Mouse (Mus musculus) left cerebral cortex, adult 18-20 months (tissue): ENCODE results near the gene Krt28. TPM values are rescaled to one million over a fixed set of nuclear protein-coding genes. Genes with fewer than 3 reads are reported as not detected.

Experiments used
- DNase-seq, 2 experiments: peaks; one replicate each; pipeline ENCODE4 v3.0.0; 2021 to 2022; ENCODE audit warnings: low spot score in 2 of 2, mixed read lengths in 1 of 2
- long read RNA-seq, 2 experiments: library from polyadenylated mRNA; stranded (forward); transcript quantifications; one replicate each; pipeline ENCODE4 v2.0.0; 2021
- total RNA-seq, 2 experiments: library from RNA; stranded (reverse); gene quantifications; 2 replicates each; pipeline ENCODE4 v1.2.3; 2021

Krt28 gene
- not detected for total RNA-seq
- long read RNA-seq, experiment 1, partial matches to known transcripts: 0 of 1 reads
- long read RNA-seq, experiment 1, other reads (novel, unspliced or antisense): 1 of 1 reads
- long read RNA-seq, experiment 2: 0 reads

GRCm38 (mm10) chr11:99374803-99375202 is at the start of gene Krt28:
Gene Krt28 (minus strand): TSS chr11:99374903.
- no peak for DNase-seq

GRCm38 (mm10) chr11:99422159-99422558 is 47.5 kb upstream of the Krt28 start, which contains the start of gene Krt12:
Gene Krt12 (minus strand): TSS chr11:99422259.
- DNase-seq: no peak

- DNase-seq: peak in 1 of 2 experiments; percentile 29
Measured at GRCm38 (mm10) chr11:99420586-99420985, 45.9 kb upstream of the Krt28 start.

GRCm38 (mm10) chr11:99417819-99418218 is 43.1 kb upstream of the Krt28 start:
- DNase-seq: no peak

GRCm38 (mm10) chr11:99416902-99417301 is 42.2 kb upstream of the Krt28 start:
- peak; percentile 48 to 67 for DNase-seq

- DNase-seq: no peak
Measured at GRCm38 (mm10) chr11:99414463-99415147, 39.9 kb upstream of the Krt28 start.

GRCm38 (mm10) chr11:99413247-99413646 is 38.5 kb upstream of the Krt28 start:
- peak in 1 of 2 experiments; percentile 70 for DNase-seq

GRCm38 (mm10) chr11:99406186-99406585 is 31.5 kb upstream of the Krt28 start:
- no peak for DNase-seq

- DNase-seq: no peak
Measured at GRCm38 (mm10) chr11:99399956-99400549, 25.4 kb upstream of the Krt28 start.

- DNase-seq: no peak
Measured at GRCm38 (mm10) chr11:99398832-99399231, 24.1 kb upstream of the Krt28 start.

- no peak for DNase-seq
Measured at GRCm38 (mm10) chr11:99398084-99398483, 23.4 kb upstream of the Krt28 start.

- DNase-seq: no peak
Measured at GRCm38 (mm10) chr11:99396661-99397060, 22.0 kb upstream of the Krt28 start.

- no peak for DNase-seq
Measured at GRCm38 (mm10) chr11:99396034-99396433, 21.3 kb upstream of the Krt28 start.

- peak in 1 of 2 experiments; percentile 39 for DNase-seq
Measured at GRCm38 (mm10) chr11:99392492-99392891, 17.8 kb upstream of the Krt28 start.

- DNase-seq: no peak
Measured at GRCm38 (mm10) chr11:99391375-99391774, 16.7 kb upstream of the Krt28 start.

- no peak for DNase-seq
Measured at GRCm38 (mm10) chr11:99390866-99391265, 16.2 kb upstream of the Krt28 start.

- DNase-seq: no peak
Measured at GRCm38 (mm10) chr11:99389264-99389663, 14.6 kb upstream of the Krt28 start, which contains the start of gene Krt10. Gene Krt10 (minus strand): TSS chr11:99389364.

- DNase-seq: no peak
Measured at GRCm38 (mm10) chr11:99388661-99389060, 14.0 kb upstream of the Krt28 start.

GRCm38 (mm10) chr11:99385813-99386721 is 11.4 kb upstream of the Krt28 start:
- DNase-seq: peak; percentile 88 to 92

- peak; percentile 75 to 81 for DNase-seq
Measured at GRCm38 (mm10) chr11:99379568-99379967, 4.9 kb upstream of the Krt28 start.

GRCm38 (mm10) chr11:99369853-99370451 is 4.8 kb downstream of the Krt28 start:
- DNase-seq: peak; percentile 52 to 71
